Mouse (Mus musculus): ENCODE measurements around the gene 4931422A03Rik. TPM values are rescaled to one million over a fixed set of nuclear protein-coding genes. Genes with fewer than 3 reads are reported as not detected.
A peak's percentile ranks its signal among the peaks of the same experiment; 100 is the strongest.

The 4931422A03Rik gene
- polyA plus RNA-seq, 1 experiment: 8.3 TPM

- H3K4me3 ChIP-seq (replicated peaks; ENCODE audit: control insufficient read depth, low read depth, low read length): no peak overlapping the region
- TF ChIP-seq POLR2A (IDR thresholded peaks at IDR 0.05; ENCODE audit: borderline replicate concordance, control insufficient read depth, low read depth, low read length) (no peak), CTCF (IDR thresholded peaks at IDR 0.05; ENCODE audit: control insufficient read depth, insufficient read depth, low read length) (no peak)
- WGBS: 89% methylated on average over 10 of the region's 10 CpGs
- H3K4me1 ChIP-seq (ENCODE audit: control insufficient read depth, insufficient read depth, low read length): peaks cover 1% of the 10 kb centered on the region; the same call in 1 of the 2 replicates
- no peak overlapping the region for H3K27ac ChIP-seq (ENCODE audit: control insufficient read depth, insufficient read depth, low read depth, low read length, poor library complexity)
These were observed 45.0 kb downstream of the 4931422A03Rik start for GRCm38 (mm10) chr2:103983146-103983545.

GRCm38 (mm10) chr2:103982250-103982649 is 45.9 kb downstream of the 4931422A03Rik start:
- 14% methylated on average over 5 of the region's 5 CpGs for WGBS
- peaks cover 1% of the 10 kb centered on the region; the same call in 1 of the 2 replicates for H3K4me1 ChIP-seq (ENCODE audit: control insufficient read depth, insufficient read depth, low read length)
- H3K27ac ChIP-seq (ENCODE audit: control insufficient read depth, insufficient read depth, low read depth, low read length, poor library complexity): no peak overlapping the region
- H3K4me3 ChIP-seq (replicated peaks; ENCODE audit: control insufficient read depth, low read depth, low read length): no peak overlapping the region
- TF ChIP-seq CTCF (IDR thresholded peaks at IDR 0.05; ENCODE audit: control insufficient read depth, insufficient read depth, low read length) (peak; percentile 88), POLR2A (IDR thresholded peaks at IDR 0.05; ENCODE audit: borderline replicate concordance, control insufficient read depth, low read depth, low read length) (no peak)

DNA sequence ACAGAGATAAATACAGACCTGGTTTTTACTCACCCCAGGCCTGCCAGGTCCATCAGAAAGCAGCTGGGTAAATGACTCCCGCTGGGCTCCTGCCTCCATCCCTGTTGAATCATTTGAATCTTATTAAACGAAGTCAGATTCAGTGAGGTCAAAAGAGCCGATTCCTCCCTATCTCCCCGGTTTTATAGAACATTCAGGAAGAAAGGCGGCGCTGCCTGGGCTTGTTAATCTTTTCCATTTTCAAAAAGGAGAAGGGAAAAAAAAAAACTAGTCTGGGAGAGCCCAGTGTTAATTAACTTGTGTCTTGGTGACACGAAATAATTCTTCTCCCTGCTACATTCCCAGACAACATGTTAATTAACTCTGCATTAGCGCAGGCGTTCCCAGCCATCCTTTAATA is 50.4 kb downstream of the 4931422A03Rik start:
- WGBS: 80% methylated on average over 9 of the region's 9 CpGs
- Histone ChIP-seq H3K27ac (ENCODE audit: control insufficient read depth, insufficient read depth, low read depth, low read length, poor library complexity) (no peak overlapping the region), H3K4me1 (ENCODE audit: control insufficient read depth, insufficient read depth, low read length) (peaks cover 5% of the 10 kb centered on the region), H3K4me3 (replicated peaks; ENCODE audit: control insufficient read depth, low read depth, low read length) (no peak overlapping the region)
- TF ChIP-seq CTCF (IDR thresholded peaks at IDR 0.05; ENCODE audit: control insufficient read depth, insufficient read depth, low read length): no peak
- no peak for TF ChIP-seq POLR2A (IDR thresholded peaks at IDR 0.05; ENCODE audit: borderline replicate concordance, control insufficient read depth, low read depth, low read length)

- TF ChIP-seq POLR2A (IDR thresholded peaks at IDR 0.05; ENCODE audit: borderline replicate concordance, control insufficient read depth, low read depth, low read length) (no peak), CTCF (IDR thresholded peaks at IDR 0.05; ENCODE audit: control insufficient read depth, insufficient read depth, low read length) (no peak)
- no peak overlapping the region for H3K4me3 ChIP-seq (replicated peaks; ENCODE audit: control insufficient read depth, low read depth, low read length)
- peaks cover 6% of the 10 kb centered on the region for H3K4me1 ChIP-seq (ENCODE audit: control insufficient read depth, insufficient read depth, low read length)
- H3K27ac ChIP-seq (ENCODE audit: control insufficient read depth, insufficient read depth, low read depth, low read length, poor library complexity): no peak overlapping the region
- WGBS: 74% methylated on average over 8 of the region's 8 CpGs
These were observed 50.9 kb downstream of the 4931422A03Rik start for GRCm38 (mm10) chr2:103977216-103977615.

- Histone ChIP-seq H3K4me1 (ENCODE audit: control insufficient read depth, insufficient read depth, low read length) (peaks cover 7% of the 10 kb centered on the region), H3K4me3 (replicated peaks; ENCODE audit: control insufficient read depth, low read depth, low read length) (no peak overlapping the region), H3K27ac (ENCODE audit: control insufficient read depth, insufficient read depth, low read depth, low read length, poor library complexity) (no peak overlapping the region)
- 25% methylated on average over 7 of the region's 7 CpGs for WGBS
- TF ChIP-seq CTCF (IDR thresholded peaks at IDR 0.05; ENCODE audit: control insufficient read depth, insufficient read depth, low read length) (no peak), POLR2A (IDR thresholded peaks at IDR 0.05; ENCODE audit: borderline replicate concordance, control insufficient read depth, low read depth, low read length) (no peak)
These were observed 52.3 kb downstream of the 4931422A03Rik start for GRCm38 (mm10) chr2:103975904-103976303.

GRCm38 (mm10) chr2:103971838-103972237 is 56.3 kb downstream of the 4931422A03Rik start:
- no peak overlapping the region for H3K4me3 ChIP-seq (replicated peaks; ENCODE audit: control insufficient read depth, low read depth, low read length)
- peaks cover 5% of the 10 kb centered on the region for H3K4me1 ChIP-seq (ENCODE audit: control insufficient read depth, insufficient read depth, low read length)
- no peak for TF ChIP-seq POLR2A (IDR thresholded peaks at IDR 0.05; ENCODE audit: borderline replicate concordance, control insufficient read depth, low read depth, low read length)
- no peak for TF ChIP-seq CTCF (IDR thresholded peaks at IDR 0.05; ENCODE audit: control insufficient read depth, insufficient read depth, low read length)
- 5% methylated on average over 3 of the region's 3 CpGs for WGBS
- H3K27ac ChIP-seq (ENCODE audit: control insufficient read depth, insufficient read depth, low read depth, low read length, poor library complexity): no peak overlapping the region

DNA sequence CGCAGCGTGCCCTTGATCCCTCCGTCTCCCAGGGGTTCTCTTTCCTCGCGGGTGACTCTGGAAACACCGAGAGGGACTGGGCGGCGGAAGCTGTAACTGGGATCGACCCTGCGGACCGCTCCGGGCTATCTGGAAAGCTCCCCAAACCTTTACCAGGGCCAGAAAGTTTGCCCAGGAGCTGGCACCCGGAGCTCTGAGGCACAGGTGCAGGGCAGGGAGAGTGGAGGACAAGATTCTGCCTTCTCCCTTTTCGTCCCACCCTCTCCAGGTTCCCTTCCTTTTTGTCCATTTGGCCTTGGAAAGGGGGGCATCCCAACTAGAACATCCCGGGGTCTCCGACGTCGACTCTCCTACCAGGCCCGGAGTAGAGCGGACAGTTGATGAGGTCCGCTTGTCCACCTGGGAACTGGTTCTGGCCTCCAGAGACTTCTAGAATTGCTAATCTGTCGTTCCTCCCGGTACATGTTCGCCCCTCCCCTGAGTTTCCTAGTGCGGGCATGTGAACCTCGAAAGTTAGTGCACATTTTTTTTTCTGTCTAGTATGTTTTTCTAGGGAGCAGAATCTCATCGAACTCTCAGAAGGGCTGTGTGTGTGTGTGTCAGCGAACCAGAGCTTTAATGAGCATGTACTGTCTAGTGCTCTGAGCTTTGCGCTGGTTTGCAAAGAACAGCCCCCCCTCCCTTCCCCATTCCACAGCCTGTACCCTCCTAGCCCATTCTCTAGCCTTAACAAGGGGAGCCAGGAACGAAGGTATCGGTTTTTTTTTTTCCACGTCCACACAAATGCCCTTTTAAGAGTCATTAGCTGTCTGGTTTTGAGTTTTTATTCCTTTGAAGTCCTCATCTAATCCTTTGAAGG is 57.1 kb downstream of the 4931422A03Rik start:
- no peak for TF ChIP-seq CTCF (IDR thresholded peaks at IDR 0.05; ENCODE audit: control insufficient read depth, insufficient read depth, low read length)
- no peak for TF ChIP-seq POLR2A (IDR thresholded peaks at IDR 0.05; ENCODE audit: borderline replicate concordance, control insufficient read depth, low read depth, low read length)
- peak overlapping the region; percentile 74 for H3K4me3 ChIP-seq (replicated peaks; ENCODE audit: control insufficient read depth, low read depth, low read length)
- under 1% methylated on average over 32 of the region's 32 CpGs for WGBS
- peak overlapping the region; percentile 97 for H3K27ac ChIP-seq (ENCODE audit: control insufficient read depth, insufficient read depth, low read depth, low read length, poor library complexity)
- peaks cover 5% of the 10 kb centered on the region for H3K4me1 ChIP-seq (ENCODE audit: control insufficient read depth, insufficient read depth, low read length)

DNA sequence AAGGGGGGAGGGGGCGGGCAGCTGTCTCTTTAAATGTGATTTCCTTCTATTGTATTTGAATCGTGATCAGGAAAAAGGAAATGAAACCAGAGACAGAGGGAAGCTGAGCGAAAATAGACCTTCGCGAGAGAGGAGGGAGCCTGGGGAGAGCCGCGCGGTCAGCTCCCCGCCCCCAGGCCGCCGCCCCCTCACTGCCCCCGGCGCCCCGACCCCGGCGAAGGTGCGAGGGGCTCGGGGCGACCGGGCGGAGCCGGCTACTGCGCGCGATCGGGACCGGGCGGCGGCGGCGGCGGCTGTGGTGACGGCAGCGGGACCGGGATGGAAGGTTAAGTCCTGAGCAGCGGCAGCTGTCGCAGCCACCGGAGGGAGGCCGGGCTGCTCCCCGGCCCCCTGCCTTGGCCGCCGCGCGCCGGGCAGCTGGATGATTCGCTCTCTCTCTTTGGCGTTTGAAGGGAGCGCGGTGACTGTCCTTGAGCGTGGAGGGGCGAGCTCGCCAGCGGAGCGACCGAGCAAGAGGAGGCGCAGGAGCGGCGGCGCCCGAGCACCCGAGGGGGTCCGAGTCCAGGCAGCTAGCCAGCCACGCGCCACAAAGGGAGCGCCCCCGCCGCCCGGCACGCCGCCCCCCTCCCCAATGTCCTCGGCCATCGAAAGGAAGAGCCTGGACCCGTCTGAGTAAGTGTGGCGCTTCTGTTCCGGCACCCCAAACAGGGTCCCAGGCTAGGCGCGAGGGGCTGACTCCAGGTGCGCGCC is 57.9 kb downstream of the 4931422A03Rik start:
- under 1% methylated on average over 76 of the region's 79 CpGs for WGBS
- H3K4me1 ChIP-seq (ENCODE audit: control insufficient read depth, insufficient read depth, low read length): peaks cover 5% of the 10 kb centered on the region
- peak overlapping the region; percentile 97 for H3K27ac ChIP-seq (ENCODE audit: control insufficient read depth, insufficient read depth, low read depth, low read length, poor library complexity)
- peak overlapping the region; percentile 74 for H3K4me3 ChIP-seq (replicated peaks; ENCODE audit: control insufficient read depth, low read depth, low read length)
- TF ChIP-seq CTCF (IDR thresholded peaks at IDR 0.05; ENCODE audit: control insufficient read depth, insufficient read depth, low read length) (no peak), POLR2A (IDR thresholded peaks at IDR 0.05; ENCODE audit: borderline replicate concordance, control insufficient read depth, low read depth, low read length) (0 out of 2 replicates have a peak, but pooled peaks have one; percentile 43)

All from bone marrow, adult 2 months (tissue).